Mouse (Mus musculus): Measurements from ENCODE around the gene Sec31a.

Sec31a gene

GRCm38 (mm10) chr5:100349287-100350215, 66.5 kb downstream of the Sec31a start:
- DNase-seq (ENCODE audit: low spot score): peak; percentile 45

- DNase-seq (ENCODE audit: low spot score): no peak
Measured at GRCm38 (mm10) chr5:100345118-100345517, 70.9 kb downstream of the Sec31a start.

- no peak for DNase-seq (ENCODE audit: low spot score)
Measured at GRCm38 (mm10) chr5:100343087-100343486, 72.9 kb downstream of the Sec31a start.

GRCm38 (mm10) chr5:100342422-100342821, 73.6 kb downstream of the Sec31a start:
- no peak for DNase-seq (ENCODE audit: low spot score)

- no peak for DNase-seq (ENCODE audit: low spot score)
Measured at GRCm38 (mm10) chr5:100341042-100341441, 75.0 kb downstream of the Sec31a start.

GRCm38 (mm10) chr5:100337852-100338251, 78.2 kb downstream of the Sec31a start:
- no peak for DNase-seq (ENCODE audit: low spot score)

GRCm38 (mm10) chr5:100336876-100337275, 79.2 kb downstream of the Sec31a start:
- DNase-seq (ENCODE audit: low spot score): peak; percentile 25

- DNase-seq (ENCODE audit: low spot score): no peak
Measured at GRCm38 (mm10) chr5:100335581-100336080, 80.4 kb downstream of the Sec31a start.

- no peak for DNase-seq (ENCODE audit: low spot score)
Measured at GRCm38 (mm10) chr5:100334686-100335085, 81.3 kb downstream of the Sec31a start.

GRCm38 (mm10) chr5:100333607-100334380, 82.2 kb downstream of the Sec31a start:
- peak; percentile 39 for DNase-seq (ENCODE audit: low spot score)

GRCm38 (mm10) chr5:100332300-100333004, 83.6 kb downstream of the Sec31a start:
- DNase-seq (ENCODE audit: low spot score): no peak

GRCm38 (mm10) chr5:100331636-100332035, 84.4 kb downstream of the Sec31a start:
- peak; percentile 58 for DNase-seq (ENCODE audit: low spot score)

- DNase-seq (ENCODE audit: low spot score): peak; percentile 85
Measured at GRCm38 (mm10) chr5:100322081-100322480, 94.0 kb downstream of the Sec31a start.

- no peak for DNase-seq (ENCODE audit: low spot score)
Measured at GRCm38 (mm10) chr5:100317842-100318241, 98.2 kb downstream of the Sec31a start.

- DNase-seq (ENCODE audit: low spot score): no peak
Measured at GRCm38 (mm10) chr5:100317010-100317409, 99.0 kb downstream of the Sec31a start.

- no peak for DNase-seq (ENCODE audit: low spot score)
Measured at GRCm38 (mm10) chr5:100315646-100316045, 100.4 kb downstream of the Sec31a start.

GRCm38 (mm10) chr5:100312391-100312790, 103.6 kb downstream of the Sec31a start:
- no peak for DNase-seq (ENCODE audit: low spot score)
